Mouse (Mus musculus) liver, embryonic 15.5 days (tissue): ENCODE measurements at regions not wholly inside any gene's neighbourhood (a gene's known extent, or its start where the extent isn't known, plus 50 kb on each side); places are given as distances from the start of the nearest gene placed in this dataset.

Source experiments
- ATAC-seq: fragments of 200-750 bp; cut with Nextera tagmentation; 2 replicates; pipeline ENCODE4 v1.8.0; 2017; ENCODE audit warnings: moderate number of reproducible peaks, mild to moderate bottlenecking, moderate library complexity; ENCODE audit not compliant: insufficient read depth
- H3K27ac ChIP-seq: fragments of 300-500 bp; sonication (generic); replicated peaks from 2 replicates; pipeline ENCODE4 v1.5.1; 2015; ENCODE audit warnings: mild to moderate bottlenecking, inconsistent platforms
- H3K27me3 ChIP-seq: fragments of 300-500 bp; sonication (generic); 2 replicates; pipeline ENCODE4 v1.6.1; 2015; ENCODE audit warnings: mild to moderate bottlenecking, inconsistent platforms
- H3K36me3 ChIP-seq: fragments of 300-500 bp; sonication (generic); replicated peaks from 2 replicates; pipeline ENCODE4 v1.6.1; 2015; ENCODE audit warnings: moderate library complexity, mild to moderate bottlenecking, inconsistent platforms
- H3K4me1 ChIP-seq: fragments of 300-500 bp; sonication (generic); replicated peaks from 2 replicates; pipeline ENCODE4 v1.6.1; 2015; ENCODE audit warnings: inconsistent platforms
- H3K4me2 ChIP-seq: fragments of 300-500 bp; sonication (generic); 2 replicates; pipeline ENCODE4 v1.6.1; 2015; ENCODE audit warnings: moderate library complexity, mild to moderate bottlenecking, inconsistent platforms
- H3K4me3 ChIP-seq: fragments of 300-500 bp; sonication (generic); replicated peaks from 2 replicates; pipeline ENCODE4 v1.5.1; 2015; ENCODE audit warnings: mild to moderate bottlenecking, inconsistent platforms
- H3K9ac ChIP-seq: fragments of 300-500 bp; sonication (generic); 2 replicates; pipeline ENCODE4 v1.6.1; 2015; ENCODE audit warnings: moderate library complexity, mild to moderate bottlenecking, inconsistent platforms
- H3K9me3 ChIP-seq: fragments of 300-500 bp; sonication (generic); replicated peaks from 2 replicates; pipeline ENCODE4 v1.6.1; 2016; ENCODE audit warnings: inconsistent platforms
- WGBS: fragments of 180-500 bp; shearing (Covaris S2); methylation state at CpG from one replicate; pipeline ENCODE4 v1.1.7; 2015; ENCODE audit warnings: mixed read lengths; ENCODE audit not compliant: insufficient replicate concordance; 5-methylcytosine and 5-hydroxymethylcytosine counted together

- Histone ChIP-seq H3K27me3 (no peaks in the 10 kb centered on the region), H3K27ac (no peak overlapping the region), H3K9ac (no peak overlapping the region), H3K4me1 (no peaks in the 10 kb centered on the region), H3K36me3 (no peaks in the 10 kb centered on the region), H3K9me3 (no peaks in the 10 kb centered on the region), H3K4me3 (no peak overlapping the region), H3K4me2 (no peak overlapping the region)
- ATAC-seq = no peak
- WGBS = 63% methylated on average over 3 of the region's 3 CpGs
These were observed 1722.9 kb downstream of the 4930444P10Rik start for GRCm38 (mm10) chr1:14369957-14370833.

GRCm38 (mm10) chr1:14359998-14360640 lies 1733.0 kb downstream of the 4930444P10Rik start:
- ATAC-seq = no peak
- H3K9me3 ChIP-seq = no peaks in the 10 kb centered on the region
- WGBS = 34% methylated on average over 2 of the region's 2 CpGs
- H3K36me3 ChIP-seq = no peaks in the 10 kb centered on the region
- H3K4me2 ChIP-seq = no peak overlapping the region
- H3K4me1 ChIP-seq = no peaks in the 10 kb centered on the region
- H3K27me3 ChIP-seq = no peaks in the 10 kb centered on the region
- H3K4me3 ChIP-seq = no peak overlapping the region
- no peak overlapping the region for H3K9ac ChIP-seq
- no peak overlapping the region for H3K27ac ChIP-seq
